Mouse (Mus musculus): ENCODE results near the gene Prickle1.

- no peak for TF ChIP-seq CTCF (IDR thresholded peaks at IDR 0.05; ENCODE audit: extremely low read depth, insufficient read length, insufficient replicate concordance, low read depth, low read length)
- TF ChIP-seq POLR2A (IDR thresholded peaks at IDR 0.05; ENCODE audit: low read depth, low read length) = no peak
Measured at GRCm38 (mm10) chr15:93579899-93580298, 15.8 kb downstream of the Prickle1 start.

All from small intestine, adult 2 months (tissue).